Comparison of ENCODE assay signal across 21 mouse cellular contexts in the genomic region with DNA sequence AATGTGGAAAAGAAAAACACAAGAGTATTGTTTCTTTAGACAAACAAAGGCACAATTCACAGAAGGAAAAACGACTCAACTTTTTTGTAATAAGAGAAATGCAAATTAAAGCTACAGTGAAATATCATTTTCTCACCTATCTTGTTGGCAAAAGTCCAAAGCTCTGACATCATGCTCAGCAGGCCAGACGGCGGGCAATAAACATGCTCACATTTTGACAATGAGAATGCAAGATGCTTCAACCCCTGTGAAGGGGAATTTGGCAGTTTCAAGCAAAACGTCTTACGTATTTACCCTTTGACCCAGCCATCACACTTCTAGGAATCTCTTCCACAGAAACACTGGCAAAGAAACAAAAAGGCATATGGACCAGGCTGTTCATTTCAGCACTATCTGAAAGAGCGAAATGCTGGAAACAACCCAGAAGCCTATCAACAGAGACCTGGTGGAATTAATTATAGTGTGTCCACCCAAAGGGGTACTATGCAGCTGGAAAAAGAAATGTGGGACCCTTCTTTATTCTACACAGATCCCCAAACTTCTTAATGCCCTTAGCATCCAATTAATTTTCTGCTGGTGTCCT.
DNase-seq lines count a peak whose midpoint lies in the region; ATAC-seq lines count a peak whose summit lies in the region.
"Had no signal": no experiment of that assay in that cellular context is flagged by ENCODE, and none has a peak within 500 bp of the region (broad histone marks: within the 10 kb centered on the region; RNA-seq: fewer than 3 reads in every experiment).

No protein-coding gene starts in this region.

- no peaks in the 10 kb centered on the region for H3K4me1 ChIP-seq in forebrain, embryonic 13.5 days
- H3K4me1 ChIP-seq in forebrain, embryonic 12.5 days: no peaks in the 10 kb centered on the region
- peaks cover 4% of the 10 kb centered on the region; the same call in 1 of the 2 replicates for H3K4me1 ChIP-seq in forebrain, embryonic 16.5 days (replicated peaks; ENCODE audit: control insufficient read depth, insufficient read depth, low read length)
- H3K4me1 ChIP-seq: liver, embryonic 13.5 days; megakaryocyte, embryonic 14.5 days had no signal

- H3K27me3 ChIP-seq in forebrain, embryonic 13.5 days: no peaks in the 10 kb centered on the region
- no peaks in the 10 kb centered on the region for H3K27me3 ChIP-seq in forebrain, embryonic 12.5 days
- no peaks in the 10 kb centered on the region for H3K27me3 ChIP-seq in forebrain, embryonic 16.5 days (replicated peaks; ENCODE audit: control insufficient read depth, insufficient read depth, low read length)
- H3K27me3 ChIP-seq: heart, embryonic 15.5 days; liver, embryonic 13.5 days; megakaryocyte, embryonic 14.5 days had no signal

- H3K9ac ChIP-seq in forebrain, embryonic 13.5 days: no peak overlapping the region
- no peak overlapping the region for H3K9ac ChIP-seq in forebrain, embryonic 12.5 days
- H3K9ac ChIP-seq in forebrain, embryonic 16.5 days (replicated peaks; ENCODE audit: low read depth, low read length): no peak overlapping the region
- H3K9ac ChIP-seq: heart, embryonic 15.5 days; liver, embryonic 13.5 days had no signal

- intact Hi-C loops in left cerebral cortex, postnatal 4 days (cut with DNase I): no loop called here

- H3K9me3 ChIP-seq in forebrain, embryonic 13.5 days (replicated peaks): no peaks in the 10 kb centered on the region
- no peaks in the 10 kb centered on the region for H3K9me3 ChIP-seq in forebrain, embryonic 12.5 days
- no peaks in the 10 kb centered on the region for H3K9me3 ChIP-seq in forebrain, embryonic 16.5 days (ENCODE audit: control insufficient read depth, low read length)
- H3K9me3 ChIP-seq: heart, embryonic 15.5 days; liver, embryonic 13.5 days had no signal

- peak; percentile 94 for ATAC-seq in forebrain, embryonic 13.5 days
- ATAC-seq in forebrain, embryonic 12.5 days (ENCODE audit: low FRiP score): no peak
- peak; percentile 92 for ATAC-seq in forebrain, embryonic 16.5 days
- ATAC-seq: hindbrain, embryonic 16.5 days; intestine, embryonic 16.5 days; midbrain, embryonic 16.5 days had no signal

- no peaks in the 10 kb centered on the region for H3K36me3 ChIP-seq in forebrain, embryonic 13.5 days (ENCODE audit: poor library complexity, severe bottlenecking)
- no peaks in the 10 kb centered on the region for H3K36me3 ChIP-seq in forebrain, embryonic 12.5 days (replicated peaks)
- H3K36me3 ChIP-seq in forebrain, embryonic 16.5 days (ENCODE audit: control insufficient read depth, insufficient read depth): no peaks in the 10 kb centered on the region
- H3K36me3 ChIP-seq: heart, embryonic 15.5 days; liver, embryonic 13.5 days had no signal

- no peak overlapping the region for H3K4me3 ChIP-seq in forebrain, embryonic 13.5 days
- H3K4me3 ChIP-seq in forebrain, embryonic 12.5 days (replicated peaks): no peak overlapping the region
- H3K4me3 ChIP-seq in forebrain, embryonic 16.5 days (replicated peaks; ENCODE audit: low read length): no peak overlapping the region
- H3K4me3 ChIP-seq: heart, adult 2 months; heart, embryonic 15.5 days; layer of hippocampus, adult 2 months; liver, embryonic 13.5 days; megakaryocyte, embryonic 14.5 days had no signal

- DNase-seq in cerebellum, adult 9-10 months: peak; percentile 11
- DNase-seq in cerebellum, adult 11-12 months: no peak
- peak; percentile 8 for DNase-seq in left cerebral cortex, postnatal 4 days
- no peak for DNase-seq in left cerebral cortex, adult 9 months (ENCODE audit: low spot score in 2 of 2)
- no peak for DNase-seq in c-Kit-positive CD71-positive TER-119-positive erythroid progenitor cells, embryonic 14.5 days (ENCODE audit: low spot score)
- DNase-seq: adrenal gland, postnatal 10 days; gastrocnemius, postnatal 36 days; heart, adult 2 months; kidney, adult 9 months; kidney, postnatal 25 days; liver, embryonic 13.5 days; lung, adult 2 months had no signal

- WGBS in forebrain, embryonic 13.5 days: 39% methylated on average over 6 of the region's 6 CpGs
- 59% methylated on average over 6 of the region's 6 CpGs for WGBS in forebrain, embryonic 12.5 days
- 26% methylated on average over 6 of the region's 6 CpGs for WGBS in forebrain, embryonic 16.5 days

- no peak overlapping the region for H3K4me2 ChIP-seq in forebrain, embryonic 13.5 days
- no peak overlapping the region for H3K4me2 ChIP-seq in forebrain, embryonic 12.5 days
- no peak overlapping the region for H3K4me2 ChIP-seq in forebrain, embryonic 16.5 days (ENCODE audit: low read length)
- H3K4me2 ChIP-seq: heart, embryonic 15.5 days; liver, embryonic 13.5 days had no signal

- no peak overlapping the region for H3K27ac ChIP-seq in forebrain, embryonic 13.5 days
- no peak overlapping the region for H3K27ac ChIP-seq in forebrain, embryonic 12.5 days
- no peak overlapping the region for H3K27ac ChIP-seq in forebrain, embryonic 16.5 days (ENCODE audit: low read length)
- H3K27ac ChIP-seq: heart, adult 2 months; heart, embryonic 15.5 days; layer of hippocampus, adult 2 months; liver, embryonic 13.5 days had no signal

Comparison
In these comparisons a context has a peak if more than half of its experiments do, and no peak if none do; other contexts are left out.
1. DNase-seq: peak in cerebellum, adult 9-10 months (single experiment) and left cerebral cortex, postnatal 4 days (single experiment); none in cerebellum, adult 11-12 months (single experiment), left cerebral cortex, adult 9 months (0 of 2) and c-Kit-positive CD71-positive TER-119-positive erythroid progenitor cells, embryonic 14.5 days (single experiment).